12 mouse cellular contexts compared by ENCODE assay signal in the genomic region with DNA sequence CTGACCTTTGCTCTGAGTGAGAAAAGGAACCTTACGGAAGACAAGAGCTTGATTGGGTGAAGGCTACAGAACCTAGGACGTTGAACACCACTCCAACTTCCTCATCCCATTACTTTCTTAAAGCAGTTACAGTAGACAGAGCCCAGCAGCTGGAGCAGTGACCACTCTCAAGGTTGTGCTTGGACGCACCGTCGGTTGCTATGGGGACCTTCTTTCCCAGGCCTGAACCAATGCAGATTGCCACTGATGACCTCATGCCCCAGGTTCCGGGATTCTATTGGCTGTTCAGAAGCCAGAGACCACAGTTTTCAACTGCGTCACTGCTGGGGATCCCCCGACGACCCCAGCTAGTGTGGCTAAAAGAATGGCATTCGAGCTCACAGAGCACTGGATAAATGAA. TPM values are rescaled to one million over a fixed set of nuclear protein-coding genes. Genes with fewer than 3 reads are reported as not detected.
DNase-seq lines count a peak whose midpoint lies in the region; ATAC-seq and TF ChIP-seq lines count a peak whose summit lies in the region.
"Had no signal": no experiment of that assay in that cellular context is flagged by ENCODE, and none has a peak within 500 bp of the region (broad histone marks: within the 10 kb centered on the region; RNA-seq: fewer than 3 reads in every experiment).

No protein-coding gene starts in this region.

- ATAC-seq in forebrain, embryonic 13.5 days, result no peak
- ATAC-seq in forebrain, embryonic 14.5 days, result no peak
- 0 out of 2 replicates have a peak, but pooled peaks have one; percentile 49 for ATAC-seq in limb, embryonic 13.5 days (ENCODE audit: low FRiP score, low read depth)
- ATAC-seq in intestine, embryonic 15.5 days, result no peak

- H3K4me3 ChIP-seq in forebrain, embryonic 13.5 days, result no peak overlapping the region
- no peak overlapping the region for H3K4me3 ChIP-seq in forebrain, embryonic 14.5 days (ENCODE audit: low read depth, low read length)
- peak overlapping the region; percentile 78 for H3K4me3 ChIP-seq in testis, adult 2 months (ENCODE audit: control insufficient read depth, low read depth, low read length)
- H3K4me3 ChIP-seq in limb, embryonic 13.5 days, result no peak overlapping the region
- H3K4me3 ChIP-seq in intestine, embryonic 15.5 days (replicated peaks), result no peak overlapping the region

- peak overlapping the region; percentile 14; the same call in 1 of the 2 replicates for H3K4me2 ChIP-seq in forebrain, embryonic 13.5 days
- H3K4me2 ChIP-seq in forebrain, embryonic 14.5 days (ENCODE audit: low read length), result no peak overlapping the region
- no peak overlapping the region for H3K4me2 ChIP-seq in limb, embryonic 13.5 days (replicated peaks)
- H3K4me2 ChIP-seq in intestine, embryonic 15.5 days (replicated peaks), result no peak overlapping the region

- H3K36me3 ChIP-seq in forebrain, embryonic 13.5 days (ENCODE audit: poor library complexity, severe bottlenecking), result peaks cover 19% of the 10 kb centered on the region
- H3K36me3 ChIP-seq in forebrain, embryonic 14.5 days (ENCODE audit: control insufficient read depth, insufficient read depth, low read length), result peaks cover 19% of the 10 kb centered on the region
- H3K36me3 ChIP-seq in testis, adult 2 months (ENCODE audit: control insufficient read depth, insufficient read depth, low read length), result no peaks in the 10 kb centered on the region
- peaks cover 26% of the 10 kb centered on the region for H3K36me3 ChIP-seq in limb, embryonic 13.5 days
- H3K36me3 ChIP-seq in intestine, embryonic 15.5 days, result peaks cover 13% of the 10 kb centered on the region

- peaks cover 53% of the 10 kb centered on the region for H3K4me1 ChIP-seq in forebrain, embryonic 13.5 days
- peaks cover 34% of the 10 kb centered on the region for H3K4me1 ChIP-seq in forebrain, embryonic 14.5 days (ENCODE audit: control insufficient read depth, insufficient read depth, low read length)
- peaks cover 25% of the 10 kb centered on the region for H3K4me1 ChIP-seq in testis, adult 2 months (ENCODE audit: control insufficient read depth, insufficient read depth, low read length)
- H3K4me1 ChIP-seq in limb, embryonic 13.5 days, result peaks cover 60% of the 10 kb centered on the region
- peaks cover 38% of the 10 kb centered on the region for H3K4me1 ChIP-seq in intestine, embryonic 15.5 days (replicated peaks)

- H3K9me3 ChIP-seq in forebrain, embryonic 13.5 days (replicated peaks), result no peaks in the 10 kb centered on the region
- no peaks in the 10 kb centered on the region for H3K9me3 ChIP-seq in forebrain, embryonic 14.5 days (replicated peaks; ENCODE audit: control insufficient read depth, low read length)
- H3K9me3 ChIP-seq in limb, embryonic 13.5 days, result no peaks in the 10 kb centered on the region
- H3K9me3 ChIP-seq in intestine, embryonic 15.5 days, result no peaks in the 10 kb centered on the region

- no peak for DNase-seq in forebrain, embryonic 14.5 days (ENCODE audit: low spot score)
- no peak for DNase-seq in testis, postnatal 10 days (ENCODE audit: low spot score)
- DNase-seq in gastrocnemius, postnatal 25 days, result no peak
- DNase-seq in layer of hippocampus, postnatal 25 days (ENCODE audit: extremely low spot score in 1 of 2, low spot score in 1 of 2), result no peak
- DNase-seq: cerebellum, postnatal 25 days; gastrocnemius, postnatal 10 days; spleen, adult 18-20 months had no signal

- 18% methylated on average over 10 of the region's 10 CpGs for WGBS in forebrain, embryonic 13.5 days
- 20% methylated on average over 10 of the region's 10 CpGs for WGBS in forebrain, embryonic 14.5 days
- WGBS in limb, embryonic 13.5 days, result 20% methylated on average over 10 of the region's 10 CpGs
- 23% methylated on average over 10 of the region's 10 CpGs for WGBS in intestine, embryonic 15.5 days

- no peak overlapping the region for H3K9ac ChIP-seq in forebrain, embryonic 13.5 days
- no peak overlapping the region for H3K9ac ChIP-seq in forebrain, embryonic 14.5 days (ENCODE audit: low read length)
- no peak overlapping the region for H3K9ac ChIP-seq in limb, embryonic 13.5 days
- H3K9ac ChIP-seq in intestine, embryonic 15.5 days, result no peak overlapping the region

- no peaks in the 10 kb centered on the region for H3K27me3 ChIP-seq in forebrain, embryonic 13.5 days
- no peaks in the 10 kb centered on the region for H3K27me3 ChIP-seq in forebrain, embryonic 14.5 days (replicated peaks; ENCODE audit: control insufficient read depth, insufficient read depth, low read length)
- H3K27me3 ChIP-seq in testis, adult 2 months (ENCODE audit: control insufficient read depth, insufficient read depth, low read length), result no peaks in the 10 kb centered on the region
- no peaks in the 10 kb centered on the region; the same call in 1 of the 2 replicates for H3K27me3 ChIP-seq in limb, embryonic 13.5 days
- H3K27me3 ChIP-seq in intestine, embryonic 15.5 days (replicated peaks), result no peaks in the 10 kb centered on the region

- TF ChIP-seq CTCF in testis, adult 2 months (IDR thresholded peaks at IDR 0.05; ENCODE audit: control insufficient read depth, insufficient read depth, insufficient replicate concordance, low read depth, low read length), result no peak

- TF ChIP-seq POLR2A in testis, adult 2 months (IDR thresholded peaks at IDR 0.05; ENCODE audit: control insufficient read depth, low read depth, low read length), result no peak

- no peak overlapping the region for H3K27ac ChIP-seq in forebrain, embryonic 13.5 days
- no peak overlapping the region for H3K27ac ChIP-seq in forebrain, embryonic 14.5 days (ENCODE audit: low read depth, low read length)
- no peak overlapping the region for H3K27ac ChIP-seq in testis, adult 2 months (ENCODE audit: control insufficient read depth, insufficient read depth, low read depth, low read length)
- no peak overlapping the region for H3K27ac ChIP-seq in limb, embryonic 13.5 days
- no peak overlapping the region for H3K27ac ChIP-seq in intestine, embryonic 15.5 days

RNA-seq across cellular contexts. Expression of gene Efna4, which starts 6.9 kb away (rescaled TPM):
- polyA plus RNA-seq in forebrain, embryonic 13.5 days (2015; fragmentation: Nextera tagmentation; extraction: Ambion mirVana), result 16.0 and 16.3 TPM in 2 replicates
- 12.3 and 14.6 TPM in 2 replicates for polyA plus RNA-seq in forebrain, embryonic 14.5 days (2014; fragmentation: Nextera tagmentation; extraction: Ambion mirVana)
- polyA plus RNA-seq in testis, adult 2 months (2012; rRNA removed), result 1.1 and 1.6 TPM in 2 replicates
- polyA plus RNA-seq in limb, embryonic 13.5 days (2015; fragmentation: Nextera tagmentation; extraction: Ambion mirVana), result 49.0 and 51.6 TPM in 2 replicates
- under 1 TPM in 1 of 2 experiments, not detected in 1; 0.38 TPM for total RNA-seq in gastrocnemius, postnatal 25 days (2021)
- total RNA-seq in layer of hippocampus, postnatal 25 days (2021), result under 1 TPM; 0.68 to 0.98 TPM
- 16.9 and 18.1 TPM in 2 replicates for polyA plus RNA-seq in intestine, embryonic 15.5 days (2015; fragmentation: Nextera tagmentation; extraction: Ambion mirVana)

RNA-seq across cellular contexts. Expression of gene Efna3, which starts 8.2 kb away (rescaled TPM):
- polyA plus RNA-seq in forebrain, embryonic 13.5 days (2015; fragmentation: Nextera tagmentation; extraction: Ambion mirVana), result 18.7 and 23.4 TPM in 2 replicates
- 30.1 and 42.0 TPM in 2 replicates for polyA plus RNA-seq in forebrain, embryonic 14.5 days (2014; fragmentation: Nextera tagmentation; extraction: Ambion mirVana)
- 9.9 and 13.3 TPM in 2 replicates for polyA plus RNA-seq in testis, adult 2 months (2012; rRNA removed)
- 27.4 and 30.6 TPM in 2 replicates for polyA plus RNA-seq in limb, embryonic 13.5 days (2015; fragmentation: Nextera tagmentation; extraction: Ambion mirVana)
- not detected for total RNA-seq in gastrocnemius, postnatal 25 days (2021)
- total RNA-seq in layer of hippocampus, postnatal 25 days (2021), result 10 to 100 TPM; 77.1 to 82.6 TPM
- 9.0 and 9.2 TPM in 2 replicates for polyA plus RNA-seq in intestine, embryonic 15.5 days (2015; fragmentation: Nextera tagmentation; extraction: Ambion mirVana)
- total RNA-seq: gastrocnemius, postnatal 10 days had no signal

RNA-seq across cellular contexts. Expression of gene Adam15, which starts 18.8 kb away (rescaled TPM):
- polyA plus RNA-seq in forebrain, embryonic 13.5 days (2015; fragmentation: Nextera tagmentation; extraction: Ambion mirVana), result 24.1 and 27.5 TPM in 2 replicates
- polyA plus RNA-seq in forebrain, embryonic 14.5 days (2014; fragmentation: Nextera tagmentation; extraction: Ambion mirVana), result 13.4 and 19.3 TPM in 2 replicates
- 39.7 and 51.1 TPM in 2 replicates for polyA plus RNA-seq in testis, adult 2 months (2012; rRNA removed)
- 50.3 and 52.2 TPM in 2 replicates for polyA plus RNA-seq in limb, embryonic 13.5 days (2015; fragmentation: Nextera tagmentation; extraction: Ambion mirVana)
- total RNA-seq in gastrocnemius, postnatal 25 days (2021), result 10 to 100 TPM; 21.9 to 24.6 TPM
- 100 to 1,000 TPM; 109 to 112 TPM for total RNA-seq in layer of hippocampus, postnatal 25 days (2021)
- polyA plus RNA-seq in intestine, embryonic 15.5 days (2015; fragmentation: Nextera tagmentation; extraction: Ambion mirVana), result 45.5 and 49.5 TPM in 2 replicates

RNA-seq across cellular contexts. Expression of gene Dcst2, which starts 30.8 kb away (rescaled TPM):
- 0.06 and 0.13 TPM in 2 replicates for polyA plus RNA-seq in forebrain, embryonic 13.5 days (2015; fragmentation: Nextera tagmentation; extraction: Ambion mirVana)
- 0.08 and 0.15 TPM in 2 replicates for polyA plus RNA-seq in forebrain, embryonic 14.5 days (2014; fragmentation: Nextera tagmentation; extraction: Ambion mirVana)
- 108 and 110 TPM in 2 replicates for polyA plus RNA-seq in testis, adult 2 months (2012; rRNA removed)
- 0.27 and 0.34 TPM in 2 replicates for polyA plus RNA-seq in limb, embryonic 13.5 days (2015; fragmentation: Nextera tagmentation; extraction: Ambion mirVana)
- not detected for total RNA-seq in gastrocnemius, postnatal 25 days (2021)
- under 1 TPM; 0.20 to 0.42 TPM for total RNA-seq in layer of hippocampus, postnatal 25 days (2021)
- polyA plus RNA-seq in intestine, embryonic 15.5 days (2015; fragmentation: Nextera tagmentation; extraction: Ambion mirVana), result 1.4 and 1.5 TPM in 2 replicates
- total RNA-seq: gastrocnemius, postnatal 10 days had no signal

RNA-seq across cellular contexts. Expression of gene Dcst1, which starts 34.1 kb away (rescaled TPM):
- polyA plus RNA-seq in forebrain, embryonic 13.5 days (2015; fragmentation: Nextera tagmentation; extraction: Ambion mirVana), result 0.37 and 0.57 TPM in 2 replicates
- polyA plus RNA-seq in forebrain, embryonic 14.5 days (2014; fragmentation: Nextera tagmentation; extraction: Ambion mirVana), result 0.78 and 0.83 TPM in 2 replicates
- 74.5 and 81.0 TPM in 2 replicates for polyA plus RNA-seq in testis, adult 2 months (2012; rRNA removed)
- 0.38 and 0.51 TPM in 2 replicates for polyA plus RNA-seq in limb, embryonic 13.5 days (2015; fragmentation: Nextera tagmentation; extraction: Ambion mirVana)
- total RNA-seq in gastrocnemius, postnatal 25 days (2021), result not detected
- total RNA-seq in layer of hippocampus, postnatal 25 days (2021), result not detected
- polyA plus RNA-seq in intestine, embryonic 15.5 days (2015; fragmentation: Nextera tagmentation; extraction: Ambion mirVana), result 1.6 and 1.9 TPM in 2 replicates
- total RNA-seq: left cerebral cortex, postnatal 36 days had no signal
